Mouse (Mus musculus): Measurements from ENCODE around the gene Etv3.

DNA sequence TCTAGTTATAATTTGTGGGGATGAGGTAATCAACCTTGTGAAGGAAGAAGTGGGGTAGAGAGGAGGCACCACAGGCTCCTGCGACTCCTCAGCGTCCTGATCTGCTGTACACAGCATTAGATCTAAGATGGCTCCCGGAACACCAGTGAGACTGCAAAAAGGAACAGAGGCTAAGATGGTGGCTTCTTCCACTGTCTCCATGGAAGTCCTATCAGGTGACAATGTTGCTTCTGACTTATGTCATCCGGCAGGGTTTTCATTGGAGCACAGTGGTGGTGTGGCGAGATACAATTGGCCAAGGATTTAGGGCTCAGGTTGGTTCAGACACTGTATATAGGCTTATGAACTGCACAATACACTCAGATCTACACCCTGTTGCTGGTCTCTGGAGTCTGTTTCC is 43.5 kb downstream of the Etv3 start:
- TF ChIP-seq CTCF (IDR thresholded peaks at IDR 0.05; ENCODE audit: low read depth, low read length) (no peak), POLR2AphosphoS5 (IDR thresholded peaks at IDR 0.05; ENCODE audit: insufficient replicate concordance, low read depth, low read length) (no peak), GATA1 (IDR thresholded peaks at IDR 0.05; ENCODE audit: borderline replicate concordance, low read length) (no peak), TAL1 (conservative IDR thresholded peaks at IDR 0.05; ENCODE audit: low read depth, low read length) (no peak), GATA2 (IDR thresholded peaks at IDR 0.05; ENCODE audit: borderline replicate concordance, low read depth, low read length) (no peak)
